Mouse (Mus musculus) liver, embryonic 14.5 days (tissue): Measurements from ENCODE around the gene Ppp1r3e. TPM values are rescaled to one million over a fixed set of nuclear protein-coding genes. Genes with fewer than 3 reads are reported as not detected.
A peak's percentile ranks its signal among the peaks of the same experiment; 100 is the strongest.

Experiments used
- ATAC-seq: fragments of 200-750 bp; cut with Nextera tagmentation; 2 replicates; pipeline ENCODE4 v1.8.0; 2017; ENCODE audit warnings: moderate number of reproducible peaks, mild to moderate bottlenecking, moderate library complexity; ENCODE audit not compliant: insufficient read depth
- DNase-seq, 3 experiments: peaks; one replicate each; pipeline ENCODE4 v3.0.0-alpha.2; 2012 to 2013; ENCODE audit warnings: low read depth in 3 of 3, low spot score in 3 of 3
- H3K27ac ChIP-seq: fragments of 300-500 bp; sonication (generic); 2 replicates; pipeline ENCODE4 v1.5.1; 2014; ENCODE audit warnings: moderate library complexity, mild to moderate bottlenecking, control low read depth, inconsistent platforms
- H3K27me3 ChIP-seq: fragments of 300-500 bp; sonication (generic); 2 replicates; pipeline ENCODE4 v1.6.1; 2014; ENCODE audit warnings: mild to moderate bottlenecking, low read length, moderate library complexity; ENCODE audit not compliant: control insufficient read depth, insufficient read depth
- H3K36me3 ChIP-seq: fragments of 300-500 bp; sonication (generic); replicated peaks from 2 replicates; pipeline ENCODE4 v1.6.1; 2014; ENCODE audit warnings: low read depth; ENCODE audit not compliant: control insufficient read depth, insufficient read depth
- H3K4me1 ChIP-seq, 2 experiments: fragments of 200-500 bp in 1 of 2; fragments of 300-500 bp in 1 of 2; sonication (generic) in 1 of 2; replicated peaks; 2 replicates each; pipeline ENCODE4 v1.6.1; 2012 to 2014; ENCODE audit warnings: antibody characterized with exemption in 1 of 2, inconsistent platforms in 1 of 2, low read length in 1 of 2; ENCODE audit not compliant: control insufficient read depth in 2 of 2, insufficient read depth in 2 of 2
- H3K4me2 ChIP-seq: fragments of 300-500 bp; sonication (generic); 2 replicates; pipeline ENCODE4 v1.6.1; 2014; ENCODE audit warnings: low read depth, mild to moderate bottlenecking, control low read depth, moderate library complexity
- H3K4me3 ChIP-seq, 2 experiments: fragments of 200-500 bp in 1 of 2; fragments of 300-500 bp in 1 of 2; sonication (generic) in 1 of 2; 2 replicates each; pipeline ENCODE4 v1.5.1; 2012 to 2014; ENCODE audit warnings: low read depth in 2 of 2, low read length in 2 of 2, mild to moderate bottlenecking in 2 of 2, control low read depth in 1 of 2, inconsistent platforms in 1 of 2, moderate library complexity in 1 of 2; ENCODE audit not compliant: insufficient read depth in 1 of 2
- H3K9ac ChIP-seq: fragments of 300-500 bp; sonication (generic); replicated peaks from 2 replicates; pipeline ENCODE4 v1.6.1; 2014; ENCODE audit warnings: mild to moderate bottlenecking, control low read depth, moderate library complexity
- H3K9me3 ChIP-seq: fragments of 300-500 bp; sonication (generic); 2 replicates; pipeline ENCODE4 v1.6.1; 2016; ENCODE audit warnings: low read length, mixed read lengths; ENCODE audit not compliant: control insufficient read depth
- CTCF ChIP-seq: IDR thresholded peaks from 2 replicates; pipeline ENCODE4 v1.5.1; 2016; ENCODE audit warnings: antibody characterized with exemption, low read depth, control low read depth
- EP300 ChIP-seq: IDR thresholded peaks from 2 replicates; pipeline ENCODE4 v1.6.1; 2016; ENCODE audit warnings: antibody characterized with exemption, low read depth
- WGBS: fragments of 180-500 bp; shearing (Covaris S2); extraction: QIAGEN DNeasy Blood & Tissue Kit; methylation state at CpG from one replicate; pipeline ENCODE4 v1.1.7; 2014; ENCODE audit not compliant: insufficient replicate concordance; 5-methylcytosine and 5-hydroxymethylcytosine counted together
- polyA plus RNA-seq, 2 experiments: library from polyadenylated mRNA; depleted of rRNA in 1 of 2; stranded (reverse) in 1 of 2; unstranded in 1 of 2; fragments of >200 nt; fragmentation: Nextera tagmentation in 1 of 2; extraction: Ambion mirVana in 1 of 2; gene quantifications; 2 replicates each; pipeline versions ENCODE4 v1.2.1 to v1.2.3; 2012 to 2014

The Ppp1r3e gene
- polyA plus RNA-seq, 2 experiments = 0.52 to 2.6 TPM

GRCm38 (mm10) chr14:54892200-54892599, 14.8 kb upstream of the Ppp1r3e start, which contains the start of gene Pabpn1:
Pabpn1 (plus strand) TSS chr14:54892500.
- peak within 1 kb of the TSS; percentile 83 to 92 for H3K4me3 ChIP-seq
- peak within 1 kb of the TSS; percentile 65 for H3K9ac ChIP-seq
- no peaks in the 10 kb centered on the region for H3K9me3 ChIP-seq
- peak within 1 kb of the TSS; percentile 73 for H3K4me2 ChIP-seq
- H3K4me1 ChIP-seq = peaks cover 12 to 15% of the 10 kb centered on the region in 2 experiments; a peak in 3 of 4 replicates
- ATAC-seq (no peak), DNase-seq (no peak)
- 86% methylated on average over 3 of the region's 3 CpGs for WGBS
- H3K36me3 ChIP-seq = peaks cover 19% of the 10 kb centered on the region
- TF ChIP-seq EP300 (no peak), CTCF (no peak)
- no peaks in the 10 kb centered on the region for H3K27me3 ChIP-seq
- H3K27ac ChIP-seq = peak within 1 kb of the TSS; percentile 80

GRCm38 (mm10) chr14:54885309-54885708, 8.0 kb upstream of the Ppp1r3e start:
- DNase-seq (no peak), ATAC-seq (no peak)
- Histone ChIP-seq H3K4me2 (no peak overlapping the region), H3K9ac (no peak overlapping the region), H3K4me1 (peaks cover 3 to 6% of the 10 kb centered on the region in 2 experiments; a peak in 3 of 4 replicates), H3K27me3 (no peaks in the 10 kb centered on the region), H3K9me3 (no peaks in the 10 kb centered on the region), H3K4me3 (no peak overlapping the region), H3K36me3 (no peaks in the 10 kb centered on the region), H3K27ac (no peak overlapping the region)
- 80% methylated on average over 11 of the region's 11 CpGs for WGBS
- TF ChIP-seq EP300 (no peak), CTCF (no peak)

DNA sequence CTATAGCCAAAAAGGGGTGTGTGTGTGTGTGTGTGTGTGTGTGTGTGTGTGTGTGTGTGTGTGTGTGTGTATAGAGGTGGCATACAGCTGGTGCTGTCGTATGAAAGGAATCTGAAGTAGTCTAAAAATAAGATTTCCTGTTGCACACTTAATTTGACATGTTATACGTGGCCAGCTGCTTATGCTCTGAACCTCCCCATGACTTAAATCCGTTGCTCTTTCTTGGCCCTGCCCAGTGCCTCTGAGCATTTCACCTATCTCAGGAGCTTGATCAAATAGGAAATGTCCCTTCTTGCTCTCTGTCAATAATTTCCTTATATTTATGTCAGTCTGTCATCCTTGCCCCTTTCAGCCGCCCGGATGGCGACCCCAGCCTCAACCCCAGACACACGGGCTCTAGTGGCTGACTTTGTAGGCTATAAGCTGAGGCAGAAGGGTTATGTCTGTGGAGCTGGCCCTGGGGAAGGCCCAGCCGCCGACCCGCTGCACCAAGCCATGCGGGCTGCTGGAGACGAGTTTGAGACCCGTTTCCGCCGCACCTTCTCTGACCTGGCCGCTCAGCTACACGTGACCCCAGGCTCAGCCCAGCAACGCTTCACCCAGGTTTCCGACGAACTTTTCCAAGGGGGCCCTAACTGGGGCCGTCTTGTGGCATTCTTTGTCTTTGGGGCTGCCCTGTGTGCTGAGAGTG, 6.8 kb upstream of the Ppp1r3e start:
- ATAC-seq = no peak
- Histone ChIP-seq H3K9me3 (no peaks in the 10 kb centered on the region), H3K4me3 (peak overlapping the region; percentile 60 to 64), H3K36me3 (no peaks in the 10 kb centered on the region), H3K9ac (no peak overlapping the region), H3K4me2 (peak overlapping the region; percentile 81), H3K27ac (no peak overlapping the region), H3K27me3 (no peaks in the 10 kb centered on the region), H3K4me1 (peaks cover 3 to 6% of the 10 kb centered on the region in 2 experiments; a peak in 3 of 4 replicates)
- TF ChIP-seq EP300 (no peak), CTCF (no peak)
- 53% methylated on average over 21 of the region's 21 CpGs for WGBS
- no peak for DNase-seq

- peak; percentile 86 for ATAC-seq
- H3K36me3 ChIP-seq = no peaks in the 10 kb centered on the region
- H3K27ac ChIP-seq = peak within 1 kb of the TSS; percentile 35
- peak within 1 kb of the TSS; percentile 54 for H3K9ac ChIP-seq
- peaks cover 3 to 6% of the 10 kb centered on the region in 2 experiments; a peak in 3 of 4 replicates for H3K4me1 ChIP-seq
- peak in 1 of 3 experiments; percentile 58 for DNase-seq
- H3K9me3 ChIP-seq = no peaks in the 10 kb centered on the region
- no peaks in the 10 kb centered on the region for H3K27me3 ChIP-seq
- 2% methylated on average over 27 of the region's 27 CpGs for WGBS
- H3K4me3 ChIP-seq = peak within 1 kb of the TSS; percentile 60 to 64
- TF ChIP-seq CTCF (no peak), EP300 (no peak)
- peak within 1 kb of the TSS; percentile 81 for H3K4me2 ChIP-seq
Observed at GRCm38 (mm10) chr14:54883154-54884021, 6.0 kb upstream of the Ppp1r3e start, which contains the start of the genes Bcl2l2 and Gm20521. Bcl2l2 (plus strand) TSS chr14:54883377. Gm20521 (plus strand) TSS chr14:54883441.
